Mouse (Mus musculus) CH12.LX (cell line): ENCODE measurements around the gene Cacnb2. TPM values are rescaled to one million over a fixed set of nuclear protein-coding genes. Genes with fewer than 3 reads are reported as not detected.

Source experiments
- DNase-seq: peaks from one replicate; pipeline ENCODE4 v3.0.0-alpha.2; 2013; ENCODE audit errors: extremely low read depth
- H3K27ac ChIP-seq: 2 replicates; pipeline ENCODE4 v1.5.1; 2012; ENCODE audit warnings: low read depth, mild to moderate bottlenecking, control low read depth, moderate library complexity; ENCODE audit not compliant: insufficient read depth
- H3K27me3 ChIP-seq: replicated peaks from 2 replicates; pipeline ENCODE3; 2012; ENCODE audit warnings: inconsistent platforms
- H3K36me3 ChIP-seq, 2 experiments: replicated peaks in 1 of 2; 2 replicates each; pipeline versions ENCODE3 to v1.6.1; 2012; ENCODE audit warnings: inconsistent platforms in 1 of 2, low read length in 1 of 2, mild to moderate bottlenecking in 1 of 2, mixed read lengths in 1 of 2, moderate library complexity in 1 of 2; ENCODE audit not compliant: control insufficient read depth in 1 of 2, insufficient read depth in 1 of 2
- H3K4me1 ChIP-seq, 2 experiments: 2 replicates each; pipeline ENCODE4 v1.6.1; 2012; ENCODE audit warnings: inconsistent platforms in 1 of 2, moderate library complexity in 1 of 2; ENCODE audit not compliant: insufficient read depth in 2 of 2, control insufficient read depth in 1 of 2
- H3K4me2 ChIP-seq: 2 replicates; pipeline ENCODE4 v1.6.1; 2012; ENCODE audit warnings: low read depth, mild to moderate bottlenecking, control low read depth; ENCODE audit not compliant: poor library complexity, insufficient read depth, severe bottlenecking
- H3K4me3 ChIP-seq, 3 experiments: fragments of 150-350 bp in 1 of 3; sonication (generic) in 1 of 3; replicated peaks in 1 of 3; 2 replicates each; pipeline versions ENCODE3 to v1.5.1; 2011 to 2012; ENCODE audit warnings: low read depth in 2 of 3, low read length in 2 of 3, mild to moderate bottlenecking in 2 of 3, moderate library complexity in 2 of 3, control low read depth in 1 of 3, improper control_type of control experiment in 1 of 3, inconsistent platforms in 1 of 3, mixed read lengths in 1 of 3; ENCODE audit not compliant: poor library complexity in 1 of 3
- H3K79me2 ChIP-seq: replicated peaks from 2 replicates; pipeline ENCODE4 v1.6.1; 2012; ENCODE audit warnings: mild to moderate bottlenecking, moderate library complexity; ENCODE audit not compliant: control insufficient read depth, poor library complexity, insufficient read depth, severe bottlenecking; ENCODE audit errors: extremely low read depth
- H3K9ac ChIP-seq: 2 replicates; pipeline ENCODE4 v1.6.1; 2012; ENCODE audit warnings: low read depth, mild to moderate bottlenecking, control low read depth, moderate library complexity; ENCODE audit not compliant: insufficient read depth
- H3K9me3 ChIP-seq: replicated peaks from 2 replicates; pipeline ENCODE3; 2012; ENCODE audit warnings: low read length, inconsistent platforms, mixed read lengths
- CHD2 ChIP-seq: IDR thresholded peaks from 2 replicates; pipeline ENCODE4 v1.6.1; 2011; ENCODE audit warnings: low read length, improper control_type of control experiment
- CTCF ChIP-seq, 2 experiments: IDR thresholded peaks in 1 of 2; conservative IDR thresholded peaks in 1 of 2; 2 replicates each; pipeline ENCODE4 v1.5.1; 2011 to 2012; ENCODE audit warnings: low read depth in 2 of 2, low read length in 2 of 2, improper control_type of control experiment in 1 of 2, inconsistent platforms in 1 of 2, mild to moderate bottlenecking in 1 of 2, moderate library complexity in 1 of 2
- E2F4 ChIP-seq: IDR thresholded peaks from 2 replicates; pipeline ENCODE4 v1.6.1; 2011; ENCODE audit warnings: low read depth, low read length, improper control_type of control experiment; ENCODE audit not compliant: insufficient replicate concordance
- ELF1 ChIP-seq: IDR thresholded peaks from 2 replicates; pipeline ENCODE4 v1.6.1; 2014; ENCODE audit warnings: low read depth, mild to moderate bottlenecking, inconsistent platforms, low read length, improper control_type of control experiment
- GABPA ChIP-seq: IDR thresholded peaks from 2 replicates; pipeline ENCODE4 v1.6.1; 2012; ENCODE audit warnings: low read depth, low read length, improper control_type of control experiment, inconsistent platforms; ENCODE audit not compliant: insufficient replicate concordance
- HCFC1 ChIP-seq: IDR thresholded peaks from 2 replicates; pipeline ENCODE4 v1.6.1; 2012; ENCODE audit warnings: low read depth, mild to moderate bottlenecking, inconsistent platforms, low read length, improper control_type of control experiment
- IRF4 ChIP-seq: IDR thresholded peaks from 2 replicates; pipeline ENCODE4 v1.6.1; 2014; ENCODE audit warnings: low read depth, mild to moderate bottlenecking, inconsistent platforms, low read length, improper control_type of control experiment
- KAT2A ChIP-seq: IDR thresholded peaks from 2 replicates; pipeline ENCODE4 v1.6.1; 2012; ENCODE audit warnings: low read length, improper control_type of control experiment, inconsistent platforms; ENCODE audit not compliant: insufficient replicate concordance
- MAX ChIP-seq: IDR thresholded peaks from 2 replicates; pipeline ENCODE4 v1.6.1; 2011; ENCODE audit warnings: low read length, improper control_type of control experiment
- MAZ ChIP-seq: IDR thresholded peaks from 2 replicates; pipeline ENCODE4 v1.6.1; 2012; ENCODE audit warnings: low read depth, mild to moderate bottlenecking, inconsistent platforms, low read length, improper control_type of control experiment, moderate library complexity
- MEF2A ChIP-seq: IDR thresholded peaks from 2 replicates; pipeline ENCODE4 v1.6.1; 2014; ENCODE audit warnings: low read depth, mild to moderate bottlenecking, inconsistent platforms, low read length, improper control_type of control experiment, borderline replicate concordance
- MYC ChIP-seq: IDR thresholded peaks from 2 replicates; pipeline ENCODE4 v1.6.1; 2011; ENCODE audit warnings: low read depth, mild to moderate bottlenecking, improper control_type of control experiment, low read length
- NELFE ChIP-seq: IDR thresholded peaks from 2 replicates; pipeline ENCODE4 v1.6.1; 2011; ENCODE audit warnings: low read depth, low read length, improper control_type of control experiment
- PAX5 ChIP-seq: IDR thresholded peaks from 2 replicates; pipeline ENCODE4 v1.6.1; 2012; ENCODE audit warnings: low read length, inconsistent platforms, mixed read lengths
- POLR2A ChIP-seq: IDR thresholded peaks from 2 replicates; pipeline ENCODE4 v1.6.1; 2011; ENCODE audit warnings: low read depth, mild to moderate bottlenecking, improper control_type of control experiment, low read length
- SMC3 ChIP-seq: IDR thresholded peaks from 2 replicates; pipeline ENCODE4 v1.6.1; 2011; ENCODE audit warnings: low read depth, low read length, improper control_type of control experiment
- TBP ChIP-seq: conservative IDR thresholded peaks from 2 replicates; pipeline ENCODE4 v1.6.1; 2011; ENCODE audit warnings: low read depth, low read length, improper control_type of control experiment
- USF1 ChIP-seq: IDR thresholded peaks from 2 replicates; pipeline ENCODE4 v1.6.1; 2014; ENCODE audit warnings: low read depth, mild to moderate bottlenecking, inconsistent platforms, low read length, improper control_type of control experiment
- ZC3H11A ChIP-seq: IDR thresholded peaks from 2 replicates; pipeline ENCODE4 v1.6.1; 2012; ENCODE audit warnings: low read depth, mild to moderate bottlenecking, inconsistent platforms, low read length, improper control_type of control experiment
- dilution Hi-C: fragments of 300-500 bp; cut with MboI; formaldehyde crosslinking; loops from 2 replicates; pipeline ENCODE4 v1.14.3; 2020; ENCODE audit warnings: low sequenced_read_pairs; ENCODE audit not compliant: extremely low pct_unique_long_range_greater_than_20kb, extremely low pct_ligation_motif_present
- in situ Hi-C: fragments of 300-500 bp; cut with MboI; formaldehyde crosslinking; loops from 3 replicates; pipeline ENCODE4 v1.14.3; 2019; ENCODE audit warnings: low sequenced_read_pairs, low pct_ligation_motif_present, low pct_unique_long_range_greater_than_20kb, mixed read lengths
- polyA plus RNA-seq: library from polyadenylated mRNA; unstranded; fragments of >175 nt; gene quantifications from 2 replicates; pipeline ENCODE4 v1.2.1, GENCODE M21; 2012; ENCODE audit warnings: low read depth; ENCODE audit not compliant: insufficient read length
- total RNA-seq, 2 experiments: library from RNA; depleted of rRNA; stranded (reverse); fragments of 300-350 nt in 1 of 2; fragments of >200 nt in 1 of 2; gene quantifications; 2 replicates each; pipeline ENCODE4 v1.2.3; 2012 to 2014

Gene Cacnb2
- total and polyA plus RNA-seq, 3 experiments: 0.42 to 2.8 (median 0.93) TPM

DNA sequence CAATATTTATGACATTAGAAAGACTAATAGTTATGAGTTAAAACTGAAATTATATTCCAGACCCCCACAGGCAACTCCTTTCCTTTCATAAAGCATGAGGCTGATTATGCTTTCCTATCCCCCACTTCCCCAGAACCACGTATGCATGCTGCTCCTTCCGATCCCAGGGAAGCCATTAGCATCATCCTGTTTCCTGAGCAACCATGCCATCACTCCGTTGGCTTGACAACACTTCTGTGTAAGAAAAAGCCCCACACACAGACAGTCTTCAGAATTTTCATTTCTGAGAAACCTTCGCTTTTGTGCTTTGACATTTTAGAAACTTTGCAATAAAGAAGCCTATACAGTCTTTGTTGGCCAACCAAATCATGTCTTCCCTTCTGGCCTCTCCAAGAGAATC, 393.1 kb downstream of the Cacnb2 start:
- no peak for TF ChIP-seq CTCF (conservative IDR thresholded peaks at IDR 0.05 in 1 of 2, IDR thresholded peaks at IDR 0.05 in 1 of 2; ENCODE audit: low read depth in 2 of 2, low read length in 2 of 2)
- TF ChIP-seq SMC3: no peak
- no peak for TF ChIP-seq USF1
- no peak for TF ChIP-seq MAX
- TF ChIP-seq TBP: no peak
- TF ChIP-seq E2F4: no peak
- TF ChIP-seq, all 38 proteins: peak for 0
- H3K9ac ChIP-seq: no peak overlapping the region
- dilution Hi-C loops: no loop called here

DNA sequence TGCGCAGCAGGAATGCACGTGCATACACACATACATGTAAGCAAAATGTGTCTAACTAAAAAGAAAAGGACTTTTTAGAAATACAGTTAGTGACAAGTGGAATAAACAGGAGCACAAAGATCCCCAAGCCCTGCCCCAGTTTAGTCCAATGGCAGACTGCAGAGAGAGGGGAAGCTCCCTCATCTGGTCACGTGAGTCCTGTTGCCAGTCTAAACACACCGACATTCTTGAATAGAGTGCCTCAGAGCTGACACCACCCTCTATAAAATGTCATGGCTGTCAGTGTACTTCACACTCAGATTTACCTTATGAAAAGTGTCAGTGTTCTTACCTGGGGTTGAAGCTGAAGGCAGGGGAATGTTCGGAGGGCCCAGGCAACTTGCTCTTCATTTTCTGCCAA, 394.9 kb downstream of the Cacnb2 start:
- H3K4me3 ChIP-seq: no peak overlapping the region
- no peaks in the 10 kb centered on the region for H3K79me2 ChIP-seq
- no peak overlapping the region for H3K27ac ChIP-seq
- no peaks in the 10 kb centered on the region for H3K9me3 ChIP-seq
- H3K4me1 ChIP-seq: no peaks in the 10 kb centered on the region
- H3K27me3 ChIP-seq: no peaks in the 10 kb centered on the region
- H3K9ac ChIP-seq: no peak overlapping the region
- H3K36me3 ChIP-seq: peaks cover 0 to 32% of the 10 kb centered on the region in 2 experiments
- H3K4me2 ChIP-seq: no peak overlapping the region
- no peak for DNase-seq
- dilution Hi-C loops: no loop called here
- no peak for TF ChIP-seq KAT2A
- no peak for TF ChIP-seq NELFE
- TF ChIP-seq MEF2A: no peak
- TF ChIP-seq CTCF (conservative IDR thresholded peaks at IDR 0.05 in 1 of 2, IDR thresholded peaks at IDR 0.05 in 1 of 2; ENCODE audit: low read depth in 2 of 2, low read length in 2 of 2): no peak
- TF ChIP-seq CHD2: no peak
- no peak for TF ChIP-seq MAX
- TF ChIP-seq ELF1: no peak
- no peak for TF ChIP-seq IRF4
- TF ChIP-seq ZC3H11A: no peak
- no peak for TF ChIP-seq MYC
- no peak for TF ChIP-seq HCFC1
- no peak for TF ChIP-seq TBP
- no peak for TF ChIP-seq MAZ
- no peak for TF ChIP-seq GABPA
- no peak for TF ChIP-seq POLR2A
- no peak for TF ChIP-seq PAX5
- TF ChIP-seq USF1: no peak
- in situ Hi-C loops: no loop called here

More for the DNA sequence above, 393.1 kb downstream of the Cacnb2 start:
- Histone ChIP-seq H3K27ac (no peak overlapping the region), H3K79me2 (no peaks in the 10 kb centered on the region), H3K4me2 (no peak overlapping the region), H3K4me3 (no peak overlapping the region), H3K36me3 (peaks cover 3 to 37% of the 10 kb centered on the region in 2 experiments), H3K27me3 (no peaks in the 10 kb centered on the region), H3K4me1 (no peaks in the 10 kb centered on the region), H3K9me3 (no peaks in the 10 kb centered on the region)
- DNase-seq: no peak
- in situ Hi-C loops: no loop called here
